Mouse (Mus musculus) CH12.LX (cell line): Measurements from ENCODE around the gene Foxp1.

Experiments
- CTCF ChIP-seq, 2 experiments: IDR thresholded peaks in 1 of 2; conservative IDR thresholded peaks in 1 of 2; 2 replicates each; pipeline ENCODE4 v1.5.1; 2011 to 2012; ENCODE audit warnings: low read depth in 2 of 2, low read length in 2 of 2, improper control_type of control experiment in 1 of 2, inconsistent platforms in 1 of 2, mild to moderate bottlenecking in 1 of 2, moderate library complexity in 1 of 2
- MAFK ChIP-seq: IDR thresholded peaks from 2 replicates; pipeline ENCODE4 v1.6.1; 2011; ENCODE audit warnings: low read length, improper control_type of control experiment; ENCODE audit not compliant: insufficient replicate concordance
- SMC3 ChIP-seq: IDR thresholded peaks from 2 replicates; pipeline ENCODE4 v1.6.1; 2011; ENCODE audit warnings: low read depth, low read length, improper control_type of control experiment
- ZNF384 ChIP-seq: IDR thresholded peaks from 2 replicates; pipeline ENCODE4 v1.6.1; 2012; ENCODE audit warnings: low read depth, low read length, improper control_type of control experiment, inconsistent platforms

- no peak for TF ChIP-seq MAFK
- peak; percentile 94 for TF ChIP-seq ZNF384
- no peak for TF ChIP-seq SMC3
- TF ChIP-seq CTCF (conservative IDR thresholded peaks at IDR 0.05 in 1 of 2, IDR thresholded peaks at IDR 0.05 in 1 of 2; ENCODE audit: low read depth in 2 of 2, low read length in 2 of 2), result no peak
Measured at GRCm38 (mm10) chr6:99043932-99044664, 478.4 kb downstream of the Foxp1 start.
